Mouse (Mus musculus): ENCODE data around the gene Socs3. TPM values are rescaled to one million over a fixed set of nuclear protein-coding genes. Genes with fewer than 3 reads are reported as not detected.

The Socs3 gene
- total RNA-seq, 2 experiments from 2014 or later, result 1.8 to 4.7 TPM

GRCm38 (mm10) chr11:117996066-117996465 is 26.2 kb upstream of the Socs3 start:
- intact Hi-C loops (cut with DNase I), result no loop called here
- no peak for DNase-seq

GRCm38 (mm10) chr11:117995661-117996060 is 25.8 kb upstream of the Socs3 start:
- no peak for DNase-seq

GRCm38 (mm10) chr11:117995255-117995654 is 25.4 kb upstream of the Socs3 start:
- DNase-seq, result no peak
- intact Hi-C loops (cut with DNase I), result no loop called here

More at GRCm38 (mm10) chr11:117995661-117996060, 25.8 kb upstream of the Socs3 start:
- intact Hi-C loops (cut with DNase I), result no loop called here

GRCm38 (mm10) chr11:117994250-117995057 is 24.6 kb upstream of the Socs3 start:
- intact Hi-C loops (cut with DNase I), result no loop called here

GRCm38 (mm10) chr11:117993190-117994175 is 23.6 kb upstream of the Socs3 start:
- intact Hi-C loops (cut with DNase I), result no loop called here

More at GRCm38 (mm10) chr11:117994250-117995057, 24.6 kb upstream of the Socs3 start:
- DNase-seq, result no peak

GRCm38 (mm10) chr11:117991502-117992470 is 21.9 kb upstream of the Socs3 start:
- intact Hi-C loops (cut with DNase I), result no loop called here
- no peak for DNase-seq

More at GRCm38 (mm10) chr11:117993190-117994175, 23.6 kb upstream of the Socs3 start:
- no peak for DNase-seq

GRCm38 (mm10) chr11:117989926-117990325 is 20.1 kb upstream of the Socs3 start:
- DNase-seq, result no peak
- intact Hi-C loops (cut with DNase I), result no loop called here

GRCm38 (mm10) chr11:117989241-117989640 is 19.4 kb upstream of the Socs3 start:
- intact Hi-C loops (cut with DNase I), result no loop called here
- no peak for DNase-seq

GRCm38 (mm10) chr11:117987968-117988367 is 18.1 kb upstream of the Socs3 start:
- intact Hi-C loops (cut with DNase I), result no loop called here

GRCm38 (mm10) chr11:117987032-117987451 is 17.2 kb upstream of the Socs3 start:
- intact Hi-C loops (cut with DNase I), result no loop called here
- DNase-seq, result no peak

More at GRCm38 (mm10) chr11:117987968-117988367, 18.1 kb upstream of the Socs3 start:
- DNase-seq, result no peak

GRCm38 (mm10) chr11:117986126-117987031 is 16.5 kb upstream of the Socs3 start, which contains the start of gene Pgs1:
TSS of gene Pgs1 (plus strand) at chr11:117986292.
- intact Hi-C loops (cut with DNase I), result no loop called here
- DNase-seq, result peak; percentile 87 to 90

- intact Hi-C loops (cut with DNase I), result no loop called here
- DNase-seq, result no peak
These were observed 13.9 kb upstream of the Socs3 start for GRCm38 (mm10) chr11:117983770-117984169.

GRCm38 (mm10) chr11:117982426-117982825 is 12.6 kb upstream of the Socs3 start:
- no peak for DNase-seq
- intact Hi-C loops (cut with DNase I), result no loop called here

GRCm38 (mm10) chr11:117979388-117979787 is 9.5 kb upstream of the Socs3 start:
- intact Hi-C loops (cut with DNase I), result no loop called here
- no peak for DNase-seq

GRCm38 (mm10) chr11:117977694-117978360 is 8.0 kb upstream of the Socs3 start:
- no peak for DNase-seq
- intact Hi-C loops (cut with DNase I), result no loop called here

GRCm38 (mm10) chr11:117976081-117976582 is 6.3 kb upstream of the Socs3 start:
- DNase-seq, result peak in 1 of 2 experiments; percentile 51
- intact Hi-C loops (cut with DNase I), result no loop called here

- no peak for DNase-seq
- intact Hi-C loops (cut with DNase I), result no loop called here
These were observed 5.5 kb upstream of the Socs3 start for GRCm38 (mm10) chr11:117975211-117975967.

Measured in gastrocnemius, postnatal 36 days (tissue).